Mouse (Mus musculus) hindbrain, embryonic 10.5 days (tissue): ENCODE measurements around the gene Zfp609. TPM values are rescaled to one million over a fixed set of nuclear protein-coding genes. Genes with fewer than 3 reads are reported as not detected.

Experiments
- DNase-seq: peaks from one replicate; pipeline ENCODE4 v3.0.0-alpha.2; 2017; ENCODE audit warnings: low spot score
- H3K27ac ChIP-seq: fragments of 300-500 bp; sonication (generic); 2 replicates; pipeline ENCODE4 v1.5.1; 2016; ENCODE audit warnings: mild to moderate bottlenecking, moderate library complexity
- H3K27me3 ChIP-seq: fragments of 300-500 bp; sonication (generic); 2 replicates; pipeline ENCODE4 v1.6.1; 2016; ENCODE audit warnings: mild to moderate bottlenecking; ENCODE audit not compliant: poor library complexity, insufficient read depth, severe bottlenecking
- H3K36me3 ChIP-seq: fragments of 300-500 bp; sonication (generic); 2 replicates; pipeline ENCODE4 v1.6.1; 2016; ENCODE audit warnings: mild to moderate bottlenecking, moderate library complexity
- H3K4me1 ChIP-seq: fragments of 300-500 bp; sonication (generic); replicated peaks from 2 replicates; pipeline ENCODE4 v1.6.1; 2016; ENCODE audit warnings: mild to moderate bottlenecking
- H3K4me3 ChIP-seq: fragments of 300-500 bp; sonication (generic); 2 replicates; pipeline ENCODE4 v1.5.1; 2016; ENCODE audit warnings: mild to moderate bottlenecking, moderate library complexity
- H3K9me3 ChIP-seq: fragments of 300-500 bp; sonication (generic); 2 replicates; pipeline ENCODE4 v1.6.1; 2016; ENCODE audit warnings: mild to moderate bottlenecking, moderate library complexity
- WGBS: fragments of 180-500 bp; shearing (Covaris S2); methylation state at CpG from one replicate; pipeline ENCODE4 v1.1.7; 2016; 5-methylcytosine and 5-hydroxymethylcytosine counted together
- polyA plus RNA-seq: library from polyadenylated mRNA; unstranded; fragments of >200 nt; fragmentation: Nextera tagmentation; extraction: Ambion mirVana; gene quantifications from 2 replicates; pipeline ENCODE4 v1.2.1, GENCODE M21; 2016

Zfp609 gene
- polyA plus RNA-seq, 1 experiment from 2014 or later, result 9.2 TPM

DNA sequence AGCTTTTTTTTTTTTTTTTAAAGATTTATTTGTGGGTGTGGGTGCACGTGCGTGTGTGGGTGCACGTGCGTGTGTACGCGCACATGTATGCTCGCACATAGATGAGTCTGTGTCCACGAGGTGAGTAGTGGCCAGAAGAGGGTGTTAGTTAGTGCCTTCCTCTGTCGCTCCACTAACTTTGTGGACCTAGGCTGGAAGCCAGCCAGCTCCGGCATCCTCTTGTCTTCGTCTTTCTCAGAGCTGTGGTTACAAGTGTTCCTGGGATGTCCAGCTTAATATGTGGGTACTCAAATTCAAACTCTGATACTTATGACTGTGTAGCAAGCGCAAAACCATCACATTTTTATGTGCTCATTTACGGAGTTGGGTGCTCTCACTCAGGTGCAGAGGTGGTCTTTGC, 178.6 kb downstream of the Zfp609 start:
- no peak for DNase-seq
- Histone ChIP-seq H3K4me3 (no peak overlapping the region), H3K27ac (no peak overlapping the region), H3K9me3 (no peaks in the 10 kb centered on the region), H3K4me1 (0 out of 2 replicates have a peak, but pooled peaks cover 4% of the 10 kb centered on the region), H3K36me3 (no peaks in the 10 kb centered on the region), H3K27me3 (no peaks in the 10 kb centered on the region)
- WGBS, result 93% methylated on average over 13 of the region's 13 CpGs

DNA sequence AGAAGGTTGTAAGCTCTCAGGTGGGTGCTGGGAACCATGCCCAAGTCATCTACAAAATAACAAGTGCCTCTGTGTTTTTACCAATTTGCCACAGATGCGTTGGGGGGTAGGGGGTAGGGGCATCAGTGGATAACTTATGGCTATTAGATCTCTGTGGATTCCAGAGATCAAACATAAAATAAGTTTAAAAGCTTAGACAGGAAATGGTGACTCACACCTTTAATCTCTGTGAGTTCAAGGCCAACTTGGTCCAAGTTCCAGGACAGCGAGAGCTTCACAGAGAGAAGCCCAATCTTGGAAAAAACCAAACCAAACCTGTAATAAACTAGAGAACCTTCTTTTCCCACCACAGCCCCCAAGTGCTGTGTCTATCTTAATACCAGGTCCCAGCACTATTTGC, 180.6 kb downstream of the Zfp609 start:
- Histone ChIP-seq H3K9me3 (no peaks in the 10 kb centered on the region), H3K27ac (no peak overlapping the region), H3K4me1 (peaks cover 15% of the 10 kb centered on the region), H3K27me3 (no peaks in the 10 kb centered on the region), H3K36me3 (no peaks in the 10 kb centered on the region), H3K4me3 (no peak overlapping the region)
- WGBS, result 93% methylated on average over 2 of the region's 2 CpGs
- DNase-seq, result no peak

DNA sequence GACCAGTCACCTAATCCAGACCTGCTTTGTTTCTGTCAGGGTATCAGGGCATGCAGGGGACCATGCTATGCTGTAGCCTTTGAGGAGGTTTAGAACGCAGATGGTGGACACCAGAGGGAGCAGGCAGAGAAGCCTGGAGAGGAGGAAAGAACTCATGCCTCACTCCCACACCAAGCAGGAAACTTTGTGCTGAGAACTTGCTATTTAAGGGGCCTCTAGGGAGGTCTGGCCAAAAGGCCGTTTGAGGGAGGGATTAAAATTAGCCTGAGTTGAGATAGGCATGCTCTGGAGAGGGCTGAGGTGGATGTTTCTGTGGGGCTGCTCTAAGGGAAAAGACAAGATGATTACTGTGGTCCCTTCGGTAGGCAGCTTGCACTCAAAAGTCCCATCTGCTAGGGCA, 181.4 kb downstream of the Zfp609 start:
- no peaks in the 10 kb centered on the region for H3K27me3 ChIP-seq
- 61% methylated on average over 3 of the region's 3 CpGs for WGBS
- DNase-seq, result no peak

DNA sequence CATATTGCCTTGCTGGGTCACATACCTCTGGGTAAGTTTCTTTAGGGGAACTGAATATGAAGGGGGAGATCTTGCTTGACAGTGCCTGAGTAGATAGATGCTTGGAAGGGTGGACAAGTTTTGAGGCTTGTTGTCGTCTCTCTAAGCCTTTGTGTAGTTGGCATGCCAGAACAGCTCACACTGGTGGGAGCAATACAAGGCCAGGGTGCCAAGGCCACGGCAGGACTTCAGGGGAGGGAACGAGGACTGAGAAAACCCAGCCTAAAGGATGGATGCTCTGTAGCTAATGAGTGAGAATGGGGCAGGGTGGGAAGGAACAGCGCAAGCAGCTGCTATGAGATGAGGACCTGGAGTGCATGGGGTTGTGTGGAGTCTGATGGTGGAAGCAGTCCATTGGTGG, 182.4 kb downstream of the Zfp609 start:
- H3K27me3 ChIP-seq, result no peaks in the 10 kb centered on the region
- no peaks in the 10 kb centered on the region for H3K36me3 ChIP-seq
- WGBS, result 88% methylated on average over 4 of the region's 4 CpGs
- H3K4me1 ChIP-seq, result peaks cover 27% of the 10 kb centered on the region
- H3K9me3 ChIP-seq, result no peaks in the 10 kb centered on the region
- H3K27ac ChIP-seq, result no peak overlapping the region
- no peak for DNase-seq
- H3K4me3 ChIP-seq, result no peak overlapping the region

More for the DNA sequence above, 181.4 kb downstream of the Zfp609 start:
- H3K4me1 ChIP-seq, result peaks cover 23% of the 10 kb centered on the region
- H3K4me3 ChIP-seq, result no peak overlapping the region
- H3K27ac ChIP-seq, result no peak overlapping the region
- no peaks in the 10 kb centered on the region for H3K36me3 ChIP-seq
- no peaks in the 10 kb centered on the region for H3K9me3 ChIP-seq

DNA sequence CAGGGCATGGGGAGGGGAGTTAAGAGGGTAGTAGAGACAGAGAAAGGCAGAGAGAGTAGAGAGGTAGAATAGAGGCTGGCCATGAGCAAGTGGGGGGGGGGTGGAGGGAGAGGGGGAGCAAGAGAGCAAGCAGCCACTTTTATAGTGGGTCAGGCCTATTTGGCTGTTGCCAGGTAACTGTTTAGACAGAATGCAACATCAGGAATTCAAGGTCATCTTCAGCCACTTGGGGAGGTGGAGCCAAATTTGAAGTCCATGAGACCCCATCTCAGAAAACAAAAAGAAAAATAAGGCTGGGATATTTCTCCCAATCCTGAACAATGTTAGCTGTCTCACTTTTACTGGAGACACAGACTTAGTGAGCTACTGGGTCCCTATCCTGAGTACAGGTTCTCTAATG, 184.8 kb downstream of the Zfp609 start:
- Histone ChIP-seq H3K27me3 (no peaks in the 10 kb centered on the region), H3K9me3 (no peaks in the 10 kb centered on the region), H3K36me3 (no peaks in the 10 kb centered on the region), H3K4me3 (no peak overlapping the region), H3K27ac (no peak overlapping the region), H3K4me1 (peaks cover 30% of the 10 kb centered on the region)
- DNase-seq, result no peak

Other genes with a start within 250 kb of the Zfp609 start
- 14.5 and 15.2 TPM in 2 replicates for gene Plekho2, start 247.5 kb downstream of the Zfp609 start, polyA plus RNA-seq
- gene Pif1, start 240.4 kb downstream of the Zfp609 start, polyA plus RNA-seq, result 24.2 and 27.2 TPM in 2 replicates
- 28.4 and 32.5 TPM in 2 replicates for gene Rbpms2, start 197.9 kb downstream of the Zfp609 start, polyA plus RNA-seq
- 242 and 269 TPM in 2 replicates for gene Oaz2, start 159.6 kb downstream of the Zfp609 start, polyA plus RNA-seq
- gene Pclaf, start 62.7 kb upstream of the Zfp609 start, polyA plus RNA-seq, result 187 and 280 TPM in 2 replicates
- gene Trip4, start 81.2 kb upstream of the Zfp609 start, polyA plus RNA-seq, result 29.7 and 32.3 TPM in 2 replicates
- gene Csnk1g1, start 81.4 kb upstream of the Zfp609 start, polyA plus RNA-seq, result 19.3 and 21.5 TPM in 2 replicates
- gene Ppib, start 232.7 kb upstream of the Zfp609 start, polyA plus RNA-seq, result 498 and 516 TPM in 2 replicates
- 3.5 and 4.6 TPM in 2 replicates for gene Snx22, start 242.2 kb upstream of the Zfp609 start, polyA plus RNA-seq